Mouse (Mus musculus): ENCODE measurements around the gene Nacad. TPM values are rescaled to one million over a fixed set of nuclear protein-coding genes. Genes with fewer than 3 reads are reported as not detected.

The Nacad gene
- polyA plus RNA-seq, 1 experiment = not detected

- TF ChIP-seq POLR2A (IDR thresholded peaks at IDR 0.05; ENCODE audit: borderline replicate concordance, control insufficient read depth, low read depth, low read length) (no peak), CTCF (IDR thresholded peaks at IDR 0.05; ENCODE audit: control insufficient read depth, insufficient read depth, low read length) (no peak)
- Histone ChIP-seq H3K4me3 (replicated peaks; ENCODE audit: control insufficient read depth, low read depth, low read length) (no peak overlapping the region), H3K27ac (ENCODE audit: control insufficient read depth, insufficient read depth, low read depth, low read length, poor library complexity) (no peak overlapping the region), H3K4me1 (ENCODE audit: control insufficient read depth, insufficient read depth, low read length) (peaks cover 8% of the 10 kb centered on the region)
- WGBS = 81% methylated on average over 6 of the region's 6 CpGs
Observed at GRCm38 (mm10) chr11:6594845-6595244, 11.0 kb downstream of the Nacad start.

GRCm38 (mm10) chr11:6593406-6593805 is 12.4 kb downstream of the Nacad start:
- peaks cover 13% of the 10 kb centered on the region for H3K4me1 ChIP-seq (ENCODE audit: control insufficient read depth, insufficient read depth, low read length)
- 84% methylated on average over 11 of the region's 11 CpGs for WGBS
- H3K4me3 ChIP-seq (replicated peaks; ENCODE audit: control insufficient read depth, low read depth, low read length) = no peak overlapping the region
- TF ChIP-seq POLR2A (IDR thresholded peaks at IDR 0.05; ENCODE audit: borderline replicate concordance, control insufficient read depth, low read depth, low read length) (no peak), CTCF (IDR thresholded peaks at IDR 0.05; ENCODE audit: control insufficient read depth, insufficient read depth, low read length) (no peak)
- no peak overlapping the region for H3K27ac ChIP-seq (ENCODE audit: control insufficient read depth, insufficient read depth, low read depth, low read length, poor library complexity)

- Histone ChIP-seq H3K4me1 (ENCODE audit: control insufficient read depth, insufficient read depth, low read length) (peaks cover 14% of the 10 kb centered on the region), H3K27ac (ENCODE audit: control insufficient read depth, insufficient read depth, low read depth, low read length, poor library complexity) (peak overlapping the region; percentile 64), H3K4me3 (replicated peaks; ENCODE audit: control insufficient read depth, low read depth, low read length) (no peak overlapping the region)
- TF ChIP-seq CTCF (IDR thresholded peaks at IDR 0.05; ENCODE audit: control insufficient read depth, insufficient read depth, low read length) (no peak), POLR2A (IDR thresholded peaks at IDR 0.05; ENCODE audit: borderline replicate concordance, control insufficient read depth, low read depth, low read length) (no peak)
- 48% methylated on average over 10 of the region's 10 CpGs for WGBS
Observed at GRCm38 (mm10) chr11:6590933-6591675, 14.7 kb downstream of the Nacad start.

GRCm38 (mm10) chr11:6589838-6590237 is 16.0 kb downstream of the Nacad start:
- Histone ChIP-seq H3K4me1 (ENCODE audit: control insufficient read depth, insufficient read depth, low read length) (peaks cover 21% of the 10 kb centered on the region), H3K27ac (ENCODE audit: control insufficient read depth, insufficient read depth, low read depth, low read length, poor library complexity) (no peak overlapping the region), H3K4me3 (replicated peaks; ENCODE audit: control insufficient read depth, low read depth, low read length) (no peak overlapping the region)
- TF ChIP-seq POLR2A (IDR thresholded peaks at IDR 0.05; ENCODE audit: borderline replicate concordance, control insufficient read depth, low read depth, low read length) = no peak
- TF ChIP-seq CTCF (IDR thresholded peaks at IDR 0.05; ENCODE audit: control insufficient read depth, insufficient read depth, low read length) = no peak
- WGBS = 79% methylated on average over 7 of the region's 7 CpGs

- peaks cover 21% of the 10 kb centered on the region for H3K4me1 ChIP-seq (ENCODE audit: control insufficient read depth, insufficient read depth, low read length)
- WGBS = 82% methylated on average over 7 of the region's 7 CpGs
- no peak for TF ChIP-seq CTCF (IDR thresholded peaks at IDR 0.05; ENCODE audit: control insufficient read depth, insufficient read depth, low read length)
- no peak for TF ChIP-seq POLR2A (IDR thresholded peaks at IDR 0.05; ENCODE audit: borderline replicate concordance, control insufficient read depth, low read depth, low read length)
- no peak overlapping the region for H3K4me3 ChIP-seq (replicated peaks; ENCODE audit: control insufficient read depth, low read depth, low read length)
- 0 out of 2 replicates have a peak overlapping the region, but pooled peaks have one; percentile 9 for H3K27ac ChIP-seq (ENCODE audit: control insufficient read depth, insufficient read depth, low read depth, low read length, poor library complexity)
Observed at GRCm38 (mm10) chr11:6588295-6588694, 17.6 kb downstream of the Nacad start.

GRCm38 (mm10) chr11:6587249-6587940 is 18.5 kb downstream of the Nacad start:
- H3K4me1 ChIP-seq (ENCODE audit: control insufficient read depth, insufficient read depth, low read length) = peaks cover 22% of the 10 kb centered on the region
- H3K4me3 ChIP-seq (replicated peaks; ENCODE audit: control insufficient read depth, low read depth, low read length) = no peak overlapping the region
- WGBS = 78% methylated on average over 7 of the region's 7 CpGs
- TF ChIP-seq POLR2A (IDR thresholded peaks at IDR 0.05; ENCODE audit: borderline replicate concordance, control insufficient read depth, low read depth, low read length) (no peak), CTCF (IDR thresholded peaks at IDR 0.05; ENCODE audit: control insufficient read depth, insufficient read depth, low read length) (no peak)
- peak overlapping the region; percentile 79 for H3K27ac ChIP-seq (ENCODE audit: control insufficient read depth, insufficient read depth, low read depth, low read length, poor library complexity)

GRCm38 (mm10) chr11:6586660-6587059 is 19.2 kb downstream of the Nacad start:
- peaks cover 22% of the 10 kb centered on the region for H3K4me1 ChIP-seq (ENCODE audit: control insufficient read depth, insufficient read depth, low read length)
- 10% methylated on average over 3 of the region's 3 CpGs for WGBS
- no peak overlapping the region for H3K4me3 ChIP-seq (replicated peaks; ENCODE audit: control insufficient read depth, low read depth, low read length)
- peak overlapping the region; percentile 79; the same call in 1 of the 2 replicates for H3K27ac ChIP-seq (ENCODE audit: control insufficient read depth, insufficient read depth, low read depth, low read length, poor library complexity)
- TF ChIP-seq POLR2A (IDR thresholded peaks at IDR 0.05; ENCODE audit: borderline replicate concordance, control insufficient read depth, low read depth, low read length) (no peak), CTCF (IDR thresholded peaks at IDR 0.05; ENCODE audit: control insufficient read depth, insufficient read depth, low read length) (no peak)

GRCm38 (mm10) chr11:6585748-6586147 is 20.1 kb downstream of the Nacad start:
- 79% methylated on average over 8 of the region's 8 CpGs for WGBS
- H3K4me3 ChIP-seq (replicated peaks; ENCODE audit: control insufficient read depth, low read depth, low read length) = no peak overlapping the region
- peak overlapping the region; percentile 72 for H3K27ac ChIP-seq (ENCODE audit: control insufficient read depth, insufficient read depth, low read depth, low read length, poor library complexity)
- TF ChIP-seq POLR2A (IDR thresholded peaks at IDR 0.05; ENCODE audit: borderline replicate concordance, control insufficient read depth, low read depth, low read length) (no peak), CTCF (IDR thresholded peaks at IDR 0.05; ENCODE audit: control insufficient read depth, insufficient read depth, low read length) (no peak)
- peaks cover 17% of the 10 kb centered on the region for H3K4me1 ChIP-seq (ENCODE audit: control insufficient read depth, insufficient read depth, low read length)

All from bone marrow, adult 2 months (tissue).